Mouse (Mus musculus) hindbrain, embryonic 16.5 days (tissue): Measurements from ENCODE around the gene Brpf3. TPM values are rescaled to one million over a fixed set of nuclear protein-coding genes. Genes with fewer than 3 reads are reported as not detected.
"Not testable (repeated sequence)": the region's sequence is repeated elsewhere in the genome, so short reads cannot be mapped to it uniquely, and the experiment has no call there.

Source experiments
- ATAC-seq: fragments of 200-750 bp; cut with Nextera tagmentation; 2 replicates; pipeline ENCODE4 v1.8.0; 2017; ENCODE audit warnings: moderate TSS enrichment, moderate library complexity
- H3K27ac ChIP-seq: fragments of 300-500 bp; sonication (generic); 2 replicates; pipeline ENCODE4 v1.5.1; 2014; ENCODE audit warnings: low read depth, mild to moderate bottlenecking, control low read depth, low read length, moderate library complexity
- H3K27me3 ChIP-seq: fragments of 300-500 bp; sonication (generic); replicated peaks from 2 replicates; pipeline ENCODE4 v1.6.1; 2014; ENCODE audit warnings: low read length; ENCODE audit not compliant: control insufficient read depth, insufficient read depth
- H3K36me3 ChIP-seq: fragments of 300-500 bp; sonication (generic); 2 replicates; pipeline ENCODE4 v1.6.1; 2014; ENCODE audit warnings: mild to moderate bottlenecking, low read length, moderate library complexity, mixed read lengths; ENCODE audit not compliant: control insufficient read depth, insufficient read depth
- H3K4me1 ChIP-seq: fragments of 300-500 bp; sonication (generic); 2 replicates; pipeline ENCODE4 v1.6.1; 2014; ENCODE audit warnings: low read depth, low read length; ENCODE audit not compliant: control insufficient read depth, insufficient read depth
- H3K4me2 ChIP-seq: fragments of 300-500 bp; sonication (generic); 2 replicates; pipeline ENCODE4 v1.6.1; 2014; ENCODE audit warnings: mild to moderate bottlenecking, low read length, control low read depth, moderate library complexity
- H3K4me3 ChIP-seq: fragments of 300-500 bp; sonication (generic); 2 replicates; pipeline ENCODE4 v1.5.1; 2014; ENCODE audit warnings: mild to moderate bottlenecking, low read length, control low read depth, moderate library complexity
- H3K9ac ChIP-seq: fragments of 300-500 bp; sonication (generic); 2 replicates; pipeline ENCODE4 v1.6.1; 2014; ENCODE audit warnings: low read depth, mild to moderate bottlenecking, control low read depth, low read length, moderate library complexity
- H3K9me3 ChIP-seq: fragments of 300-500 bp; sonication (generic); 2 replicates; pipeline ENCODE4 v1.6.1; 2014; ENCODE audit warnings: mild to moderate bottlenecking, low read length, moderate library complexity; ENCODE audit not compliant: control insufficient read depth
- WGBS: fragments of 180-500 bp; shearing (Covaris S2); extraction: QIAGEN DNeasy Blood & Tissue Kit; methylation state at CpG from one replicate; pipeline ENCODE4 v1.1.7; 2014; 5-methylcytosine and 5-hydroxymethylcytosine counted together
- polyA plus RNA-seq: library from polyadenylated mRNA; unstranded; fragments of >200 nt; fragmentation: Nextera tagmentation; extraction: Ambion mirVana; gene quantifications from 2 replicates; pipeline ENCODE4 v1.2.1, GENCODE M21; 2015

Gene Brpf3
- polyA plus RNA-seq, 1 experiment from 2014 or later: 7.0 TPM

DNA sequence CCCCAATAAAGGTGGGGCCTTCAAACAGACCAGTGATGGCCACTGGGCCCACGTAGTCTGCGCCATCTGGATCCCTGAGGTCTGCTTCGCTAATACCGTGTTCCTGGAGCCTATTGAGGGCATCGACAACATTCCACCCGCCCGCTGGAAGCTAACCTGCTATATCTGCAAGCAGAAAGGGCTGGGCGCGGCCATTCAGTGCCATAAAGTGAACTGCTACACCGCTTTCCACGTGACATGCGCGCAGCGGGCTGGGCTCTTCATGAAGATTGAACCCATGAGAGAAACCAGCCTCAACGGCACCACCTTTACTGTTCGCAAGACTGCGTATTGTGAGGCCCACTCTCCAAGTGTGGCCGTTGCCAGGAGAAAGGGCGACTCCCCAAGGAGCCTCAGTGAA lies 5.9 kb downstream of the Brpf3 start:
- Histone ChIP-seq H3K4me3 (no peak overlapping the region), H3K4me1 (peaks cover 7% of the 10 kb centered on the region), H3K36me3 (peaks cover 36% of the 10 kb centered on the region), H3K9ac (no peak overlapping the region), H3K27me3 (no peaks in the 10 kb centered on the region), H3K9me3 (no peaks in the 10 kb centered on the region), H3K27ac (no peak overlapping the region), H3K4me2 (no peak overlapping the region)
- no peak for ATAC-seq
- 96% methylated on average over 19 of the region's 19 CpGs for WGBS

GRCm38 (mm10) chr17:28808714-28809113 lies 7.8 kb downstream of the Brpf3 start:
- Histone ChIP-seq H3K9ac (no peak overlapping the region), H3K4me1 (no peaks in the 10 kb centered on the region), H3K4me3 (no peak overlapping the region), H3K9me3 (no peaks in the 10 kb centered on the region), H3K27me3 (no peaks in the 10 kb centered on the region), H3K36me3 (peaks cover 44% of the 10 kb centered on the region), H3K4me2 (no peak overlapping the region), H3K27ac (no peak overlapping the region)
- WGBS: 94% methylated on average over 8 of the region's 8 CpGs
- no peak for ATAC-seq

DNA sequence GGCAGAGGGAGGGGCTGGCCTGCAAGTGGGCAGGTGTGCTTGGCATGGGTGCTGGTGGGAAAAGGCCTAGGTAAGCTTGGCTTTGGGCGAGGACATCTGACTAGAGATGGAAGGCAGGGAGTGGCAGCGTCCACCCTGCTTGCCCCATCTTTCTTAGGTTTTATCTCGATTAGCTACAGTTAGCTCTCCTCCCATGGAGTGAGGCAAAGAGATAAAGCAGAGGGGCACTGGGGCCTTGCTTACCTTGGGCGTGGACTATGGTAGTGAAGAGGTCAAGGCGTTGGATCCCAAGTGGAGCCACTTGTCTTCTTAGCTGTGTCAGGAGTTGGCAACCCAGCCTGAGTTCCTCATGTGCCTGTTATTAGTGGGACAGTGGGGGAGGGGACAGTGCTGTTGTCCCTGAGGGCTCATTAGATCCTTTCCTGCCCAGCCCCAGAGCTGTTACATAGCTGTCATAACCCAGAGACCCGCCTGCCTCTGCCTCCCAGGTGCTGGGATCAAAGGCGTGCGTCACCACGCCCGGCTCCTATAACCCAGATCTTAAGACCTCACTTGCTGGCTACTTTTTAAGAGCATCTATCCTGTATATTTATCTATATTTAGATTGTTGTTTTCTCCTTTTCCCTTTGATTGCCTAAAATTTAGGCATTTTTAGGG lies 8.4 kb downstream of the Brpf3 start:
- Histone ChIP-seq H3K27me3 (no peaks in the 10 kb centered on the region), H3K9me3 (no peaks in the 10 kb centered on the region), H3K4me2 (no peak overlapping the region), H3K4me1 (no peaks in the 10 kb centered on the region), H3K9ac (no peak overlapping the region), H3K4me3 (no peak overlapping the region), H3K36me3 (peaks cover 49% of the 10 kb centered on the region), H3K27ac (no peak overlapping the region)
- no peak for ATAC-seq
- 97% methylated on average over 10 of the region's 10 CpGs for WGBS

DNA sequence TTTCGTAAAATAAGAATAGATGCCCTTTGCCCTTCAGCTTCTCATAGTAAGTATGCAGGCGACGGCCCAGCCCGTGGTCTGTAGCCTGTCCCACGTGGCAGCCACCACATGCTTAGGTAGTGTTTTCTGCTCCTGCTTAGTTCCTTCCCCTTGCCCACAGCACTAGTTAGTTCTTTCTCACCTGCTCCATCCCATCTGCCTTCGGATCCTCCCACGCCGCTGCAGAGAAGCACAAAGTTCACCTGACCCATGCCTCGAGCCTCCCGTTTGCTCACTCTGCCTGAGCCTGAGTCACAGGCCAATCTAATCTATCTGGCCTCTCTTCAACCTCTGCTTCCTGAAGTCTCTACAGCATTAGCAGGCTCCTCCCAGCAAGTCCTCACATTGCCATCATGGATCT lies 11.5 kb downstream of the Brpf3 start:
- ATAC-seq: no peak
- H3K36me3 ChIP-seq: peaks cover 50% of the 10 kb centered on the region
- WGBS: 96% methylated on average over 10 of the region's 10 CpGs

GRCm38 (mm10) chr17:28814529-28815097 lies 13.7 kb downstream of the Brpf3 start:
- Histone ChIP-seq H3K4me3 (no peak overlapping the region), H3K9ac (no peak overlapping the region), H3K9me3 (no peaks in the 10 kb centered on the region), H3K4me1 (no peaks in the 10 kb centered on the region), H3K4me2 (no peak overlapping the region), H3K27ac (no peak overlapping the region), H3K36me3 (peaks cover 60% of the 10 kb centered on the region), H3K27me3 (no peaks in the 10 kb centered on the region)
- 90% methylated on average over 18 of the region's 18 CpGs for WGBS
- ATAC-seq: no peak

More for the DNA sequence above, 11.5 kb downstream of the Brpf3 start:
- no peak overlapping the region for H3K27ac ChIP-seq
- no peak overlapping the region for H3K9ac ChIP-seq
- no peak overlapping the region for H3K4me3 ChIP-seq
- no peaks in the 10 kb centered on the region for H3K4me1 ChIP-seq
- no peaks in the 10 kb centered on the region for H3K27me3 ChIP-seq
- H3K4me2 ChIP-seq: no peak overlapping the region
- H3K9me3 ChIP-seq: no peaks in the 10 kb centered on the region

- Histone ChIP-seq H3K4me2 (no peak overlapping the region), H3K36me3 (peaks cover 62% of the 10 kb centered on the region), H3K4me3 (no peak overlapping the region), H3K9ac (no peak overlapping the region), H3K9me3 (no peaks in the 10 kb centered on the region), H3K4me1 (no peaks in the 10 kb centered on the region), H3K27me3 (no peaks in the 10 kb centered on the region), H3K27ac (no peak overlapping the region)
- 79% methylated on average over 10 of the region's 10 CpGs for WGBS
- ATAC-seq: no peak
These were observed 14.6 kb downstream of the Brpf3 start for GRCm38 (mm10) chr17:28815384-28816004.

DNA sequence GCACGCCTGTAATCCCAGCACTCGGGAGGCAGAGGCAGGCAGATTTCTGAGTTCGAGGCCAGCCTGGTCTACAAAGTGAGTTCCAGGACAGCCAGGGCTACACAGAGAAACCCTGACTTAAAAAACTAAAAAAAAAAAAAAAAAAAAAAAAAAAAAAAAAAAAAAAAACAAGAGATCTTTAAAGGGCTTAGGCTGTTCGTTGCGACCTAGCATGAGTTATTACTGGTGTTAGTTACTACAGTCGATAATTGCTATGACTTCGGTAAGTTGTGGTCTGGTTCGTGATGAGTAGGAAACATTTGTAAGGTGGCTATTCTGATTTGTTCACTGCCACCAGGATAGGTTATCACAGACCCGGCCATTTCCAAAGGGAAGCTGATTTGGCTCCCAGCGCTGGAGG lies 15.4 kb downstream of the Brpf3 start:
- WGBS: 96% methylated on average over 10 of the region's 10 CpGs

DNA sequence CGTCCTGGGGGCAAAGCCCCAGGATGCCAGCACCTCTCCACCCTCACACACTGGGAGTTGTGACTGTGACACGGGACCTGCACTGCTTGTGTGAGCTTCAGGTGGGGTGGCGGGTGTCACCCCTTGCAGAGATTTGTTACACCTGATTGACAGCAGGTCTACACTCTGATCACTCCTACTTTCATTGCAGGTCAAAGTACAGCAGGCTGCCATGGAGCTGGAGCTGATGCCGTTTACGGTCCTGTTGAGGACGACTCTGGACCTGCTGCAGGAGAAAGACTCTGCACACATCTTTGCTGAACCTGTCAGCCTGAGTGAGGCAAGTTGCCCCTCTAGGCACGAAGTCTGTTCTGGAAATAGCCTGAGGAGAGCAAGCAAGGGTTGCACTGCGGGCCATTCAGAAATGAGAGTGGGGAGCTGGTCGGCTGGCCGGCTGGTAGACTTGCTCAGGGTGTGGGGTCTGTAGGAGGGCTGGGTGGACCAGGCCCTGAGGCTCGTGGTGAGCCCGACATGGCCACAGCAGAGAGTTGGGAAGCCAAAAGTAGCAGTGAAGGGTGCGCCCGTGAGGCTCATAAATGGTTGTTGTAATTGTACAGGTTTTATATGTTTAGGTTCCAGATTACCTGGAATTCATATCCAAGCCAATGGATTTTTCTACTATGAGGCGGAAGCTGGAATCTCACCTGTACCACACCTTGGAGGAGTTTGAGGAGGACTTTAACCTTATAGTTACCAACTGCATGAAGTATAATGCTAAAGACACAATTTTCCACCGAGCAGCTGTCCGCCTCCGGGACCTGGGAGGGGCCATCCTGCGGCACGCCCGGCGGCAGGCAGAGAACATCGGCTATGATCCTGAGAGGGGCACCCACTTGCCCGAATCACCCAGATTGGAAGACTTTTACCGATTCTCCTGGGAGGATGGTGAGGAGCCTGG lies 16.3 kb downstream of the Brpf3 start:
- Histone ChIP-seq H3K4me1 (no peaks in the 10 kb centered on the region), H3K9me3 (no peaks in the 10 kb centered on the region), H3K27ac (no peak overlapping the region), H3K4me2 (no peak overlapping the region), H3K27me3 (no peaks in the 10 kb centered on the region), H3K9ac (no peak overlapping the region), H3K4me3 (no peak overlapping the region), H3K36me3 (peaks cover 59% of the 10 kb centered on the region)
- 96% methylated on average over 25 of the region's 25 CpGs for WGBS
- ATAC-seq: no peak

More for the DNA sequence above, 15.4 kb downstream of the Brpf3 start:
- not testable (repeated sequence) for H3K4me2 ChIP-seq, H3K27ac ChIP-seq, H3K9me3 ChIP-seq, H3K4me1 ChIP-seq, H3K9ac ChIP-seq, ATAC-seq, H3K4me3 ChIP-seq, H3K27me3 ChIP-seq
- H3K36me3 ChIP-seq: peaks cover 57% of the 10 kb centered on the region

DNA sequence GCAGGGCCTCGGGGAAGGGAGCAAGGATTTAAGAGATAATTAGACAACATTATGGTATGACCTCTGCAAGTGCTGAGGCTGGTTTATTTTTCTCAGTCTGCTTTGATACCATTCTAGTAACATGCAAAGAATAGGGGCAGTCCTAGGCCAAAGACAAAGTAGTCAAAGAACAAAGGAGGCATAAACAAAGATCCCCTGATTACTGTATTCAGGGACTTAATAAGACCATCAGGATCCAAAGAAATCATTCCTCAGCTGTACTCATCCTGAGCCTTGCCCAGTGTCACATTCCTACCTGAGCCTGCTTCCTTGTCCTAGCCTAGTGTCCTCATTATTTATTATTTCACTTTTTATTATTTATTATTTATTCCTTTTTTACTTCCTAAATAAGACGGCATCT lies 19.3 kb downstream of the Brpf3 start:
- no peak overlapping the region for H3K4me2 ChIP-seq
- no peaks in the 10 kb centered on the region for H3K4me1 ChIP-seq
- peaks cover 50% of the 10 kb centered on the region for H3K36me3 ChIP-seq
- 80% methylated on average over 2 of the region's 2 CpGs for WGBS
- H3K27me3 ChIP-seq: no peaks in the 10 kb centered on the region
- no peak overlapping the region for H3K27ac ChIP-seq
- no peaks in the 10 kb centered on the region for H3K9me3 ChIP-seq
- no peak overlapping the region for H3K9ac ChIP-seq
- no peak for ATAC-seq
- no peak overlapping the region for H3K4me3 ChIP-seq
